Mouse (Mus musculus): ENCODE measurements around the gene Hoxa7. TPM values are rescaled to one million over a fixed set of nuclear protein-coding genes. Genes with fewer than 3 reads are reported as not detected.
A peak's percentile ranks its signal among the peaks of the same experiment; 100 is the strongest.

Gene Hoxa7
- polyA plus RNA-seq, 1 experiment from 2014 or later, result 14.7 TPM

DNA sequence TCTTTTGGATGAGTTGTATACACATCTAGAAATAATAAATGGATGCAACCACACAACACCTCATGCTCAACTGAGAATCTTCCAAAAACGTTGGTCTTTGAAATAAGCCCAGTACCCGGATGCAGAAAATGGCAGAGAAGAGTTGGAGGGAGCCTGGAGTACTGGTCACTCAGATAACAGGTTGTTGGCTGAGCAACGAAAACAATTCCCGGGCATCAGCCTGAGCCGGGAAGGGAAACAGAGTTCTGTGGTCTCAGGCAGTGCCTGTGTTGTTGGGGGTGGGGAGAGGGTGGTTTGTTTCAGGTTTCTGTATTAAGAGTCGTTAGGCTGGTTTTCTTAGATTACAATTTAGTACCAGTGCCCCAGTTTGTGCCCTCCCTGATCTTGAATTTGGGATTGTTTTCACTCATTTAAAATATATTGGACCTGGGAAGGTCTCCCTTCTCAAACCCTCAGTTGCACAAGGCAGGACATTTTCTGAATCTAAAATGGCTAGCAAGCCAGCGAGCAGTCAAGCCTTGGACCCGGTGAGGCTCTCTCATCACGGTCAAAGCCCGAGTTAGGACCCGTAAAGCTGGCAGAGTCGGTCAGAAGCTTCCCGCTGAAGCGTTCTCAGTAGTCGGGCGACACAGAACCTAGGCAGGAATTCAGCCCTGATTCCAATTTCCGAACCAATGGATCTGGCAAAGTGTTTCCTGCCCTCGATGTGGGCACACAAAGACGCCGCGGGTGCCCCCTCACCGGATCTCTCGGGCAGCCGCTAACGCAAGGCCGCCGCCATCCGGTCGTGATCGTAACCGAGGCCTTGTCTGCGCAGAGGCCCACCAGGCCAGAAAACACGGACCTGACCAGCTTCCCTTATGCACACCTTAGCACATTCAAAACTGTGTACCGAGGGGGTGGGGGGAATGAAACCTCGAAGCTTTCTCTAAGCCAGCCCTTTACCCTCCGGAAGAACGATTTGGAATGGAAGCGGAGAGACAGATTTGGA, 7.1 kb upstream of the Hoxa7 start:
- ATAC-seq (ENCODE audit: insufficient number of reproducible peaks, low FRiP score, low TSS enrichment, low read depth) (no peak), DNase-seq (ENCODE audit: low spot score) (peak; percentile 74)
- peak overlapping the region; percentile 100 for H3K9ac ChIP-seq (ENCODE audit: low read length)
- H3K4me2 ChIP-seq (ENCODE audit: low read depth, severe bottlenecking), result peak overlapping the region; percentile 93
- H3K9me3 ChIP-seq (ENCODE audit: control insufficient read depth, low read length), result no peaks in the 10 kb centered on the region
- peaks cover 4% of the 10 kb centered on the region; the same call in 1 of the 2 replicates for H3K4me1 ChIP-seq (ENCODE audit: control insufficient read depth, insufficient read depth, low read length)
- no peaks in the 10 kb centered on the region; the same call in none of the 2 replicates for H3K36me3 ChIP-seq (ENCODE audit: control insufficient read depth, insufficient read depth, low read length)
- H3K27ac ChIP-seq (replicated peaks; ENCODE audit: low read depth, low read length), result peak overlapping the region; percentile 99
- peak overlapping the region; percentile 99 for H3K4me3 ChIP-seq (ENCODE audit: low read depth, low read length)
- WGBS, result under 1% methylated on average over 38 of the region's 38 CpGs
- H3K27me3 ChIP-seq (ENCODE audit: control insufficient read depth, insufficient read depth, low read length), result no peaks in the 10 kb centered on the region

DNA sequence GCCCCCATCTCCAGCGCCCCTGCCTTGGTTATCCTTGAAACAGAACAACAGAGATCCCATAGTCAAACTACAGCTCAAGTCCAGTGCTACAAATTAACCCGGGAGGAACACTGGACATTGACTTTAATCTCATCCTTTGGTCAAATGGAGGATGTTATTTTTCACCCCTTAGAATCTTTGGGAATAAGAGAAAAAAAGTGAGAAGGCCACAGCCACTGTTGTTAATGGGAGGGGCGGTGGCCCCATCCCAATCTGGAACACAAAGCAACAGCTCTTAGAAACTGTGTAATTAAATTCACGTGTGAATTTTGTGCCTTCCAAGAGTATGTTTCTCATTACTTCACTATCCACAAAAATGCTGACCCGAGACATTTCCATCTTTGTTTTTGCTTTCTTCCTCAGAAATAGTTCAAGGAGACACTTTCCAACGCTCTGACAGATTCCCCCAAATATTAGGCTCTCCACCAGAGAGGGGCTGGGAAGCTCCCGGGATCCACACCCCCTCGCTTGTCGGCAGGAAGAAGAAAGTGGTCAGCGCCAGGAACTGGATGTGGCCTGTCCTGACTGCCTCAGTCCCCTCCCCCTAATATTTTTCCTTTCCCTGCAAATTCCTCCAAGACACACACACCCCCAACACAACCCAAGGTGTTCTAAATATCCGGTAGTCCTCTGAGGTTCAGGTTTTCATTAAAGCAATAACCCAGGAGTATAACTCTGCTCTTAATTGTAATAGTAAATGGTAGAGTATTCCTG, 6.0 kb upstream of the Hoxa7 start:
- DNase-seq (ENCODE audit: low spot score) (peak; percentile 75), ATAC-seq (ENCODE audit: insufficient number of reproducible peaks, low FRiP score, low TSS enrichment, low read depth) (no peak)
- Histone ChIP-seq H3K4me2 (ENCODE audit: low read depth, severe bottlenecking) (peak overlapping the region; percentile 89), H3K9ac (ENCODE audit: low read length) (peak overlapping the region; percentile 98), H3K9me3 (ENCODE audit: control insufficient read depth, low read length) (no peaks in the 10 kb centered on the region), H3K27ac (replicated peaks; ENCODE audit: low read depth, low read length) (peak overlapping the region; percentile 98), H3K4me3 (ENCODE audit: low read depth, low read length) (peak overlapping the region; percentile 87), H3K27me3 (ENCODE audit: control insufficient read depth, insufficient read depth, low read length) (no peaks in the 10 kb centered on the region), H3K36me3 (ENCODE audit: control insufficient read depth, insufficient read depth, low read length) (no peaks in the 10 kb centered on the region; the same call in none of the 2 replicates), H3K4me1 (ENCODE audit: control insufficient read depth, insufficient read depth, low read length) (peaks cover 4% of the 10 kb centered on the region; the same call in 1 of the 2 replicates)
- under 1% methylated on average over 11 of the region's 11 CpGs for WGBS

DNA sequence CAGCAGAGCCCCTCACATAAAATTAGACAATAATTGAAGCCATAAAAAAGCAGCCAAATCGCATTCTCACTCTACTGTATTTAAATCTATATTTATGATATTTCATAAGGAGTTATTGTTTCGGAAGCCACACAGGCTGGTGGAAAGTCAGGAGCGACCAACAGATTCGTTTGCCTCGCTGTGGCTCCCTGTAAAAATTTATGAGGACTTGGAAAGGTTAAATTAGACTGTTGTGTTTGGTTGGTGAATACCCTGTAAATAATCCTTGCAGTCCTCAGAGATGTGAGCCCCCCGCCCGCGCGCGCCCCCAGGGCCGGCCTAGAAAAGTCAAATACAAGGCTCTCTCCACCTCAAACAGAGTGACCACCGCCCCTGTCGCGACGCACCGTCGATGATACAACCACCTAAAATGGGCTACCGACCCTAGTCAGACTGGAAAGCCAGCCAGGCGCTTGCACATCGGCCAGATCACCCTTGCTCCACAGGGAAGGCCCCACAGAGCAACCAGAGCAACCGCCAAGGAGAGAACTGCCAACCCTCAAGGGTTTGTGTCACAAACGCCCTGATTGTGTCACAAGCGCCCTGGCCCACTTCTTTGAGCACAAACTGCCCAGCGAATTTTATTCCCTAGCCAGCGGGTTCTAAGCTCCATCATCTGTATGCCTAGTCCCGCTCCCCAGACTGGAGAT, 5.1 kb upstream of the Hoxa7 start:
- peak overlapping the region; percentile 87 for H3K4me3 ChIP-seq (ENCODE audit: low read depth, low read length)
- peak overlapping the region; percentile 98 for H3K9ac ChIP-seq (ENCODE audit: low read length)
- under 1% methylated on average over 26 of the region's 26 CpGs for WGBS
- H3K36me3 ChIP-seq (ENCODE audit: control insufficient read depth, insufficient read depth, low read length), result no peaks in the 10 kb centered on the region; the same call in none of the 2 replicates
- ATAC-seq (ENCODE audit: insufficient number of reproducible peaks, low FRiP score, low TSS enrichment, low read depth), result peak; percentile 15
- H3K9me3 ChIP-seq (ENCODE audit: control insufficient read depth, low read length), result no peaks in the 10 kb centered on the region
- no peak for DNase-seq (ENCODE audit: low spot score)
- H3K27ac ChIP-seq (replicated peaks; ENCODE audit: low read depth, low read length), result peak overlapping the region; percentile 98
- no peaks in the 10 kb centered on the region for H3K27me3 ChIP-seq (ENCODE audit: control insufficient read depth, insufficient read depth, low read length)
- H3K4me1 ChIP-seq (ENCODE audit: control insufficient read depth, insufficient read depth, low read length), result peaks cover 4% of the 10 kb centered on the region; the same call in 1 of the 2 replicates
- peak overlapping the region; percentile 89 for H3K4me2 ChIP-seq (ENCODE audit: low read depth, severe bottlenecking)

DNA sequence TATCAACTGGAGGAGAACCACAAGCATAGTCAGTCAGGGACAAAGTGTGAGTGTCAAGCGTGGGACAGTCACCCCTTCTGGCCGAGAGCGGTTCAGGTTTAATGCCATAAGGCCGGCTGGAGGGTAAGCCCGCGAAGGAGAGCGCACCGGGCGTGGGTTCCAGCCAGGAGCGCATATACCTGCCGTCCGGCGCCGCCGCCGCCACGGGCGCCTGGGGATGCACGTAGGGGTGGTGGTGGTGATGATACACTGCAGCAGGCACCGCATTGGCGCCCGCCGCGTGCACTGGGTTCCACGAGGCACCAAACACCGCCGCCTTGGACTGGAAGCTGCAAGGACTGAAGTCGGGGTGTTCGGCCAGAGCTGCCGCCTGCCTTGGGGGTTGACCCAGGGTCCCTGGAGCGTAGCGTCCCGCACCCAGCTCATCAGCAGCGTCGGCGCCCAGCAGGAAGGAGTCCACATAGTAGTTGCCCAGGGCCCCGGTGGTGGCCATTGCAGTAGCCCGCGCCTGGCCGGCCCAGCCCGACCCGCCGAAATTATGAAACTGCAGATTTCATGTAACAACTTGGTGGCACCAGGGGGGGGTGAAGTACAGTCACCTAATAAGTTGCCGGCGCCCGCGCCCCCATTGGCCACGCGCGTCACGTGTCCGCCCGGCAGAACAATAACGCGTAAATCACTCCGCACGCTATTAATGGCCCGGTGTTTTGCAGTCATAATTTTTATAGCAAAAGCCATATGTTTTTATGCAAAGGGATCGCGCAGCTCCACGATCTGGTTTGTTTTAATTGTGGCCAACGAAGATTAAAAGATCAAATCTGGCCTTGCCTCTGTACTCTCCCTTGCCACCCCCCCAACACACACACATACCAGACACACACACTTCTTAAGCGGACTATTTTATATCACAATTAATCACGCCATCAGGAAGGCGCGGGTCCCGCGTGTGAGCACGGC, 4.2 kb upstream of the Hoxa7 start:
- Histone ChIP-seq H3K4me1 (ENCODE audit: control insufficient read depth, insufficient read depth, low read length) (peaks cover 4% of the 10 kb centered on the region; the same call in 1 of the 2 replicates), H3K9me3 (ENCODE audit: control insufficient read depth, low read length) (no peaks in the 10 kb centered on the region), H3K36me3 (ENCODE audit: control insufficient read depth, insufficient read depth, low read length) (no peaks in the 10 kb centered on the region; the same call in none of the 2 replicates), H3K27ac (replicated peaks; ENCODE audit: low read depth, low read length) (peak overlapping the region; percentile 98), H3K27me3 (ENCODE audit: control insufficient read depth, insufficient read depth, low read length) (no peaks in the 10 kb centered on the region), H3K9ac (ENCODE audit: low read length) (peak overlapping the region; percentile 98), H3K4me3 (ENCODE audit: low read depth, low read length) (peak overlapping the region; percentile 87), H3K4me2 (ENCODE audit: low read depth, severe bottlenecking) (peak overlapping the region; percentile 89)
- WGBS, result under 1% methylated on average over 65 of the region's 69 CpGs
- peak; percentile 63 for ATAC-seq (ENCODE audit: insufficient number of reproducible peaks, low FRiP score, low TSS enrichment, low read depth)
- no peak for DNase-seq (ENCODE audit: low spot score)

DNA sequence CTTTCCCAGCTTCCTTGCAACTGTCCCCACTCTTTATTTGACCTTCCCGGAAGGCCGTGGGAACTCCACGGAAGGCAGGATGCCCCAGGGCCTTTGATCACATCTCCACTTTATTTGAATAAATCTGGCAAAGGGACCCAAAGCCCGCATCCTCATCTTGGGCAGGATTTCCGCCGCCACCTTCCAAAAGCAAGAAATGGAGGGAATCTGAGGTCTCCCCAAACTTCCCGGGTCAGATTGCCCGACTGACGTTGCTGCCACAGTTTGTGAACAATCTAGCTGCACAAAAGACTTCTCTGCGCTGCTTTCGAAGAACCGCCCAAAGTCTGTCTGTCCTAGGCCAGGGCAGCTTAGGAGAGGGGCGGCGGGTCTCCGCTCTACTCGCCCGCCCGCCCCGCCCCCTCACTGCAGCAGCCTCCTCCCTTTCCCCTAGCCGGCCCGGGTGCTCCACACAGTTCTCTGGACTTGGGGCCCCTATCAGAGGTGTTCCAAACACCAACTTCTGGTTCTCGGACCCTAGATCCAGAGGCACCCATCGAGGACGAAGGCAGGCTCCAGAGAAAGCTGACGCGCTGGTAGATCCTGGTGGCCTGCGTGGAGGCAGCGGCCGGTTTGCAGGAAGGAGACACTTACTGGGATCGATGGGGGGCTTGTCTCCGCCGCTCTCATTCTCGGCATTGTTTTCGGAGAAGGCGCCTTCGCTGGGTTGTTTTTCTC, 3.4 kb upstream of the Hoxa7 start:
- Histone ChIP-seq H3K9me3 (ENCODE audit: control insufficient read depth, low read length) (no peaks in the 10 kb centered on the region), H3K9ac (ENCODE audit: low read length) (peak overlapping the region; percentile 98), H3K4me3 (ENCODE audit: low read depth, low read length) (peak overlapping the region; percentile 87), H3K4me2 (ENCODE audit: low read depth, severe bottlenecking) (peak overlapping the region; percentile 89), H3K4me1 (ENCODE audit: control insufficient read depth, insufficient read depth, low read length) (peaks cover 6% of the 10 kb centered on the region; the same call in 1 of the 2 replicates), H3K27me3 (ENCODE audit: control insufficient read depth, insufficient read depth, low read length) (no peaks in the 10 kb centered on the region), H3K36me3 (ENCODE audit: control insufficient read depth, insufficient read depth, low read length) (no peaks in the 10 kb centered on the region; the same call in none of the 2 replicates), H3K27ac (replicated peaks; ENCODE audit: low read depth, low read length) (peak overlapping the region; percentile 98)
- WGBS, result under 1% methylated on average over 36 of the region's 36 CpGs
- DNase-seq (ENCODE audit: low spot score) (peak; percentile 72), ATAC-seq (ENCODE audit: insufficient number of reproducible peaks, low FRiP score, low TSS enrichment, low read depth) (no peak)

DNA sequence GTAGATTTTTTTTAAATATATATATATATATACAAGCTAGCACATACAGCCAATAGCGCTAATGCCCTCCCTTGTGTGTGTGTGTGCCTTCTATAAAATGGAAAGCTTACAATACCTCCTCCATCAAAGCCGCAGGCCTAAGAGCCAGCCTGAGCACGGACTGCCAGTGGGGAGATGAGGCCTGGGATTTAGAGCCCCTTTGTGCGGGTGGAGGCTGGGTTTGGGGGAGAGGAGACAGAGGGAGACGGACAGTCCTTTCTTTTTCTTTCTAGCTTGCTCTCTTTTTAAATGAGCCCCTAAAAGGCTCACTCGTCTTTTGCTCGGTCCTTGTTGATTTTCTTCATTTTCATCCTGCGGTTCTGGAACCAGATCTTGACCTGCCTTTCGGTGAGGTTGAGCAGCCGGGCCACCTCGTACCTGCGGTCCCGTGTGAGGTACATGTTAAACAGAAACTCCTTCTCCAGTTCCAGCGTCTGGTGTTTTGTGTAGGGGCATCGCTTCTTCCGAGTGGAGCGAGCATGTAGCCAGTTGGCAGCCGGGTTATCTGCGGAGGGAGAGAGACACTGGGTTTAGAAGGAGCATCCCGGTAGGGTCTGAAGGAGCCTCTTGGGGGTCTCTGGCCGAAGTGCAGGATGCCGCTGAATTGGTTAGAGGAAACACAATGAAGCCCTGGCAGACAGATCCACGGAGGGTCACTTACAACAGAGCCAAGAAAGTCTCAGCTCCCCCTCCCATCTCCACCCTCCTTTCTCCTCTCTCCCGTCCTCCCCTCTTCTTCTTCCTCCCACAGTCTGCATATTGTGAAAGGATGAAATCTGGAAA, 2.5 kb upstream of the Hoxa7 start:
- WGBS, result under 1% methylated on average over 24 of the region's 24 CpGs
- H3K4me3 ChIP-seq (ENCODE audit: low read depth, low read length), result peak overlapping the region; percentile 87
- no peaks in the 10 kb centered on the region; the same call in none of the 2 replicates for H3K36me3 ChIP-seq (ENCODE audit: control insufficient read depth, insufficient read depth, low read length)
- H3K4me1 ChIP-seq (ENCODE audit: control insufficient read depth, insufficient read depth, low read length), result peaks cover 14% of the 10 kb centered on the region
- no peaks in the 10 kb centered on the region for H3K9me3 ChIP-seq (ENCODE audit: control insufficient read depth, low read length)
- H3K27ac ChIP-seq (replicated peaks; ENCODE audit: low read depth, low read length), result peak overlapping the region; percentile 98
- DNase-seq (ENCODE audit: low spot score) (peak; percentile 73), ATAC-seq (ENCODE audit: insufficient number of reproducible peaks, low FRiP score, low TSS enrichment, low read depth) (no peak)
- H3K27me3 ChIP-seq (ENCODE audit: control insufficient read depth, insufficient read depth, low read length), result no peaks in the 10 kb centered on the region
- H3K4me2 ChIP-seq (ENCODE audit: low read depth, severe bottlenecking), result peak overlapping the region; percentile 89
- H3K9ac ChIP-seq (ENCODE audit: low read length), result peak overlapping the region; percentile 98
